Mouse (Mus musculus) heart, adult 11 months (tissue): Measurements from ENCODE around the gene Dlx1.

Source experiments
- DNase-seq: peaks from one replicate; pipeline ENCODE4 v3.0.0; 2022

Dlx1 gene

GRCm38 (mm10) chr2:71528714-71529510, 999 bp downstream of the Dlx1 start:
- peak; percentile 87 for DNase-seq

- peak; percentile 98 for DNase-seq
Observed at GRCm38 (mm10) chr2:71529511-71530351, 1.8 kb downstream of the Dlx1 start.

- DNase-seq, result peak; percentile 83
Observed at GRCm38 (mm10) chr2:71530391-71531123, 2.6 kb downstream of the Dlx1 start.

GRCm38 (mm10) chr2:71531124-71531590, 3.2 kb downstream of the Dlx1 start:
- peak; percentile 51 for DNase-seq

- peak; percentile 78 for DNase-seq
Observed at GRCm38 (mm10) chr2:71531990-71532970, 4.4 kb downstream of the Dlx1 start.

GRCm38 (mm10) chr2:71533094-71533493, 5.2 kb downstream of the Dlx1 start:
- no peak for DNase-seq

- DNase-seq, result peak; percentile 80
Observed at GRCm38 (mm10) chr2:71534242-71535052, 6.5 kb downstream of the Dlx1 start.

- peak; percentile 87 for DNase-seq
Observed at GRCm38 (mm10) chr2:71540611-71541417, 12.9 kb downstream of the Dlx1 start.

GRCm38 (mm10) chr2:71541418-71542226, 13.7 kb downstream of the Dlx1 start:
- peak; percentile 88 for DNase-seq

GRCm38 (mm10) chr2:71542227-71542815, 14.4 kb downstream of the Dlx1 start:
- DNase-seq, result no peak

GRCm38 (mm10) chr2:71542816-71543301, 14.9 kb downstream of the Dlx1 start:
- no peak for DNase-seq

GRCm38 (mm10) chr2:71543531-71543930, 15.6 kb downstream of the Dlx1 start:
- DNase-seq, result no peak

GRCm38 (mm10) chr2:71543948-71544347, 16.0 kb downstream of the Dlx1 start:
- peak; percentile 83 for DNase-seq

GRCm38 (mm10) chr2:71544391-71545285, 16.7 kb downstream of the Dlx1 start:
- DNase-seq, result peak; percentile 88

GRCm38 (mm10) chr2:71545401-71545881, 17.5 kb downstream of the Dlx1 start:
- DNase-seq, result peak; percentile 89

- DNase-seq, result peak; percentile 91
Observed at GRCm38 (mm10) chr2:71545882-71546639, 18.1 kb downstream of the Dlx1 start.
